Mouse (Mus musculus) layer of hippocampus, adult 2 months (tissue): ENCODE measurements around the gene Gm28047. TPM values are rescaled to one million over a fixed set of nuclear protein-coding genes. Genes with fewer than 3 reads are reported as not detected.
"Not testable (repeated sequence)": the region's sequence is repeated elsewhere in the genome, so short reads cannot be mapped to it uniquely, and the experiment has no call there.

Experiments
- DNase-seq, 2 experiments: peaks; one replicate each; pipeline ENCODE4 v3.0.0; 2022; ENCODE audit warnings: low spot score in 2 of 2
- H3K27ac ChIP-seq: fragments of 200-600 bp; 2 replicates; pipeline ENCODE4 v1.8.1; 2022
- H3K4me3 ChIP-seq: fragments of 200-600 bp; 2 replicates; pipeline ENCODE4 v1.8.1; 2022; ENCODE audit warnings: mild to moderate bottlenecking
- CTCF ChIP-seq: fragments of 200-600 bp; conservative IDR thresholded peaks from 2 replicates; pipeline ENCODE4 v1.8.1; 2022; ENCODE audit warnings: antibody characterized with exemption, mild to moderate bottlenecking, moderate library complexity
- long read RNA-seq, 2 experiments: library from polyadenylated mRNA; stranded (forward); transcript quantifications; one replicate each; pipeline ENCODE4 v2.0.0; 2021; ENCODE audit warnings: borderline mapping rate in 2 of 2
- total RNA-seq, 2 experiments: library from RNA; stranded (reverse); gene quantifications; 2 replicates each; pipeline ENCODE4 v1.2.3; 2021

Gene Gm28047
- total RNA-seq = not detected
- long read RNA-seq, experiment 1 = 0 reads
- long read RNA-seq, experiment 2 = 0 reads

DNA sequence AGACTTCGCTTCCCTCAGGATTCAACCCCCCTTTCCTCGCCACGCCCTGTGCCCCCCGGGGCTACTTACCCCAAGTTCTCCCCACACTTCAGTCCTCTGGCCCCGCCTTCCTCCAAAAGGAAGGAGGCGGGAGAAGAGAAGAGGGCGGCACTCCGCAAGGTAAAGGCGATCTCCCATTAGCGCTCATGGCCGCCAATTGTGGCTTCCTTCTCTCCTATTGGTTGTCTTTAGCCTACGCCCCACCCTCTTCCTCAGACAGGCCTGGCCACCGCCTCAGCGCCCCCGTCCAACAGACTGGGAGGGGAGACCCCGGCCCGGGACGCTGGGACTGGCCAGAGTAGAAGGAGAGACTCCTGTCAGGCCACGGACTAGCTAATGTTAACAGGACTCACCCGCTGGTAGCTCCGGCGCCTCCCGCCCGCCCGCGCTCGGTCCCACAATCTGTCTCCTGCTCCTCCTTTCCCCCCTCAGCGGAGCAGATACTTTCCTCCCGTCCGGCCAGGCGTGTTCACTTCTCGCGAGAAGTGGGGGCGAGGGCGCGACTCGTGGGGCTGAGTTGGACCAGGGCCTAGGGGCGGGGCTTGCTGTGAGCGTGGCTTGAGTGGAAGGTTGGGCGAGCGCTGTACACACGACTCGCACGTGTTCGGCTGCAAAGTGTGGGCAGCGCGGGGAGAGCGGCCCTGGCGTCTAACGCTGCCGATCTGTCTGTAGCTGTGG lies at the start of gene Gm28047, which contains the start of gene Atf7:
Gene Gm28047 (minus strand): TSS at position 98 of the 717 bp plus-strand sequence.
Gene Atf7 (minus strand): TSS at position 495 of the 717 bp plus-strand sequence.
- no peak for TF ChIP-seq CTCF
- Histone ChIP-seq H3K4me3 (peak within 1 kb of the TSS; percentile 80), H3K27ac (peak within 1 kb of the TSS; percentile 99)
- DNase-seq = peak; percentile 98 to 99

DNA sequence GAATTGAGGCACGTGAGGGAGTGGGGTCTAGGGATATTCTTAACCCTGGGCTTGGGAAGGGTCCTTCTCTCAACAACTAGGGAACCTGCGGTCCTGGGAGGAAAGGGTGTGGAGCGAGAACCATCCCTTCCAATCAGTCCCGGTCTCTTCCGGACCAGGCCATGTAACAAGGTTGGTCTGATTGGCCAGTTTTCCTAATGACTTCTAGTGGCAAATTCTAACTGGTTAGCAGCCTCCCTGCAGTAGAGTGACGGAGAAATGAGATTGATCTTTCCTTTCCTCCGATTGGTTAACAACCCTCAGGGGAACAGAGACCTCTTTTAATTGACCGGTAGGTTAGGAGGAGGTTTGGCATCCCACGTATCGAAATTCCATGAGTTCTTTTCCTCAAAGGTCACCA lies 48.7 kb upstream of the Gm28047 start:
- no peak; the same call in 1 of the 2 replicates for TF ChIP-seq CTCF
- peak; percentile 44 to 81 for DNase-seq
- H3K4me3 ChIP-seq = peak overlapping the region; percentile 66
- H3K27ac ChIP-seq = peak overlapping the region; percentile 100

DNA sequence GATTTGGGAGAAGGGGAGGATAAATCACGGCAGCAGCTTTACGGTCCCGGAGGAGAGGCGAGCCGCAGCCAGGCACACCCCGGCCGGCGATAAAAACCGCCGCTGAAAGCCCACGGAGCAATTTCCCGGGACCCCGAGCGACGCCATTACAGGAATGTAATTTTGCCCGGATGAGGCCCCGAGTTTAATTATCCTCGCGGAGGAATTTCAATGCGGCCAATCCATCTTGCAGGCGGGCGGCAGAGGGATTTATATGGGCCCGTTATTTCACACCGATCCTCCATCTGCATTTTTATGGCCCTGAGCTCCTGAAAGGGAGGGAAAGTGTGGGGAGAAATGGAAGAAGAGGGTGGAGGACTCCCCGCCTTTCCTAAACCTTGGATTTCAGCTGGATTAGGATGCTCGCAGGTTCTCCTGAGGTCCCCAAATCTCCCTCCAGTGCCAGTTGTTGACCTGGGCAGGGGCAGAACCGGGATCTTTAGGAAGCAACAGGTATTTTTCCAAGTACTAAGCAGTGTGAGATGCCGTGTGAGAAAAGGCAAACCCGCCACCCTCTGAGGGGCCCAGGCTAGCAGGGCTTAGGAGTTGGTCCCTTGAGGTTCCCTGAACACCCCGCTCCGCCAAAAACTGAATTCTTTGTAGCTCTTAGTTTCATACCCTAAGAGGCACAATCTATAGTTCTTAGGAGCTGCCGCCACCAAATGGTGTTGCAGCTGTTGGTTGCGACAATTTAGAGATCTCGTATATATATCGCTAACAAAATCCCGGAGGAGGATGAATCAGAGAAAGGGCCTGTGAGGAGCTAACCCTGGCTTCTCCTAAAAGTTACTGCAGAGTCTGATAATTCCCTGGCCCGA lies 47.6 kb upstream of the Gm28047 start, which contains the start of gene Atp5g2:
Gene Atp5g2 (minus strand): TSS at position 138 of the 857 bp plus-strand sequence.
- peak within 1 kb of the TSS; percentile 100 for H3K27ac ChIP-seq
- no peak for DNase-seq
- TF ChIP-seq CTCF = no peak
- peak within 1 kb of the TSS; percentile 66 for H3K4me3 ChIP-seq

DNA sequence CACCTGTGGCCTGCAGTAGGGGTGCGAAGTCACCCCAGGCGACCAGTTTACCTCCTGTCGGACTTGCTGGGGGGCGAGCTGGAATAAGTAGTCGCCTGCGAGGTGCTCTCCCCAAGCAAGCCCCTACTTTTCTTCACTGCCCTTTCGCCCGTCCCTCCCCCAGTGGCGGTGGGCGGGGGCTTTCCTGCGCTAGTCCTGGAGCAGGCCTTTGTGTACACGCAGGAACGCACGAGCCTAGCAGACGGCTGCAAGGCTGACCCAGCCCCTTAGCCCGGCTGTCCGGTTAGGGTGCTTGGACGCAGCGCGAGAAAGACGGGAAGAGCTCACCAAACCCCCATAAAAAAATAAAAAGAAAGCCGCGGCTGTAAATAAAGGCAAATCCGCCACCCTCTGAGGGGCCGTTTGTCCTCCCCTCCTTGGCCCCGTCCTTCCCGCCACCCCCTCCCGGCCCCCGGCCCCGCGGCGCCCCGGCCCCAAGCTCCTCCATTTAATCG lies 46.9 kb upstream of the Gm28047 start:
- peak overlapping the region; percentile 100 for H3K27ac ChIP-seq
- no peak for TF ChIP-seq CTCF
- DNase-seq = peak; percentile 70
- H3K4me3 ChIP-seq = peak overlapping the region; percentile 66

DNA sequence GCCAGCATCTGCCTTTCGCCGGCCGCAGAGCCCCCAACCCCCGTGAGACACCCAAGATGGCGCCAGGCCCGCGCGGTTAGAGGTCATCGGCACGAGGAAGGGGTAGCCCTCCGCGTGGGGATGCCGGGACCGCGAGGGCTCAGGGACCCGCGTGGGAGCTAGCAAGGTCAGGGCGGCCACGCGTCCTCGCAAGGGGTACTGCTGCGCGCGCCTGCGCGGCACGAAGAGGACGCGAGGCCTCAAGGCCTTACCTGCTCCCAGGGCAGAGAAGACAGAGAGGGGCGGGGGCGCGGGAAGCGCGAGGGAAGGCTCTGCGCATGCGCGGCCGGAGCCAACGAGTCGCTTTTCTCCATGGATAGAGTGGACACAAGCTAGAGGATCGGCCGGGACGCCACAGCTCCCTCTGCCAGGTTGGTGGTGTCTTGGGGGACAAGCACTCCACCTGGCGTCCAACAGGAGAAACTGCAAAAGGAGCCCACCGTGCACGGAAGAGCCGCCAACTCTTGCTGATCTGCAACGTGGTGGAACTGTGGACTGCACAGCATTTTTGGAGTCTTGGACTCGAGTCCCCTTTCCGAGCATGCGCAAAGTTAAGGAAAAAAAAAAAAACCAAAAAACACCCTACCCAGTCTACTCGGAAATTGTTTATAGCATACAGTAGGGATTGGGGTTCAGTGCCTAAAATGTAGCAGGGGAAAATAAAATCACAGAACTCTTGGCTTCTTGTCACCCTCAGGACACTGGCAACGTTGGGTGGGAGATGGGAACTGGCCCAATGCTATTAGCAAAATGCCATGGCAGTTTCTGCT lies 46.1 kb upstream of the Gm28047 start:
- Histone ChIP-seq H3K27ac (peak overlapping the region; percentile 100), H3K4me3 (peak overlapping the region; percentile 94)
- DNase-seq = peak; percentile 97 to 98
- peak; percentile 97 for TF ChIP-seq CTCF

DNA sequence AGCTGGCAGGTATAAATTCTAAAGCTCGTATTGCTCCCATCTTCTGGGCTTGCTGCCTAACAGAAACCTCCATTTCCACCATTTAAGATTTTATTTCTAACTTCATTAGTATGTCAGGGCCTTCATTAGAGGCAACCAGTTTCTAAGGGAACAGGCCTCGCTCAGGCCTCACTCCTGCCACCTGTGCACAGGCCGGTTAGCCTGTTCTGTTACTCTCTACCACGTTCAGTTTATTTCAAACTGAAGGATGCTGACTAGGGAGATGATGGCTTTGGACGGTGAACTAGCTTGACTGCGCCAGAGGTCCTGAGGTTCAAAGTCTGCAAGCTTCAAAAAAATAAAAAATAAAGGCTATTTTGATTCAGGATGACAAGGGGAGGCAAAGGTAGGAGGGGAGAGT lies 45.4 kb upstream of the Gm28047 start:
- Histone ChIP-seq H3K4me3 (peak overlapping the region; percentile 94), H3K27ac (peak overlapping the region; percentile 100)
- no peak for TF ChIP-seq CTCF
- DNase-seq = no peak

DNA sequence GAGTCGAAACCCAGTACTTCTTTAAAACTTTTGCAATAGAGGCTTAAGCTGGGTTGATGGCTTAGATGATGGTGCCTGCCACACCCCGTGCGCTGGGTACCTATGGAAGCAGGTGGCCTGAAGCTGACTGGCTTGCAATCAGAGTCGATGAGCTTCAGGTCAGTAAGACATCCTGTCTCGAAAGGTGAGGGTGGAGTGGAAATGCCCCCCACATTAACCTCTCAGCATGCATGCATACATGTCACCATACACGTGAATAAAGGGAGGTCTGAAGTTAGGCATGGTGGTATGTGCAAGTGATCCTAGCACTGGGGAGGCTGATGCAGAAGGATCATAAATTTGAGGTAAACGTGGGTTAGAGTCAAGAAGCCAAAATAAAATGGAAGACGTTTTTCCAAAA lies 44.7 kb upstream of the Gm28047 start:
- H3K4me3 ChIP-seq = peak overlapping the region; percentile 94
- DNase-seq = no peak
- H3K27ac ChIP-seq = peak overlapping the region; percentile 100; the same call in 1 of the 2 replicates
- no peak for TF ChIP-seq CTCF

DNA sequence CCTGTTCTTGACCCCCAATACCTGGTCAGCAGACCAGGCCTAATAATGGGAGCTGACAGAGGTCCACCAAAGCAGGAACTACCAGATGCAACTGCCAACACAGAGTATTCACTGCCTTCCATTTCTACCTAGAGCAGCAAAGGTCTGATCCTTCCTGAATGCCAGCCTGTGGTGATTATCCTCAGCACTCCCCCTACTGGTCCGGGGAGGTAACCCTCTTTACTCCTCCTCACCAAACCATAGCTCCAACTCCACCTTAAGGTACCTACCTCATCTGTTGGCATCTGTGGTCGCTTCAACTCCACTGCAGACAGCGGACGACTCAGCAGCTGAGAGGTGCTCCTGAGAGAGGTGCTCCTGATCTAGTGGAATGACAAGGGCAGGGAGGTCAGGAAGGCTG lies 40.6 kb upstream of the Gm28047 start:
- peak; percentile 81 for TF ChIP-seq CTCF
- peak; percentile 46 to 64 for DNase-seq
- no peak overlapping the region for H3K4me3 ChIP-seq
- H3K27ac ChIP-seq = peak overlapping the region; percentile 54; the same call in 1 of the 2 replicates

DNA sequence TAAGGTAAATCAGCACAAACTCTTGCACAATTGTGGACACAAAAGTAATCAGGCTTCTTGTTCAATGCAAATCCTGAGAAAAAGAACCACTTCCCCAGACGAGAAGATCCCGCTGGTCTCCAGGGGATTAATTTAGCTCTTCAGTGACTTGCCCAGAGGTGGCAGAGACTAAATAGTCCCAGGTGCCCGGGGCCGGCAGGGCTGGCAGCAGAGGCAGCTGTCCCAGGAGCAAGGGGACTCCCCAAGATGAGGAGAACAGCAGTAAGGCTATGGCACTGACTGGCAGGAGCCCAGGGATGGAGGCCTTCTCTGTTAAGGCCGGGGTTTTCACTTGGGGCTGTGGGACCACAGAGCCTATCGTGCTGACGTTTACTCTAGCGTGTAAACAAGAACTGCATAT lies 39.0 kb upstream of the Gm28047 start:
- no peak overlapping the region for H3K4me3 ChIP-seq
- DNase-seq = no peak
- no peak for TF ChIP-seq CTCF
- H3K27ac ChIP-seq = no peak overlapping the region

DNA sequence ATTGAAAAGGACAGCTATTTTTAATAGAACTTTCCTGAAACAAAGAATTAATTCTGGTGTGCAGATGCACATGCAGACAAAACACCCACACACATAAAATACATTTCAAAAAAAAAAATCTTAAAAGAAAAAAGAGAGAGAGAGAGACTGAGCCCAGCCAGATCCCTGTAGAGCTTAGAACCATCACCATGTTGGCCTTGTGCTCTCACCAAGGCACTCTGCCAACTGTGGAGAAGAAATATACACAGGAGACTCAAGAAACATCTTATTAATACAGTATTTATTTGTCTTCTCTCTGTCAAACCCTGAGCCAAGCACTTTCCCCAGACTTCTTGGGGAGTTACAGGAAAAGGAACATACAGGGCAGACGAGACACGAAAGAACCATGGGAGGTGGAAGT lies 37.7 kb upstream of the Gm28047 start:
- DNase-seq, H3K27ac ChIP-seq, H3K4me3 ChIP-seq: not testable (repeated sequence)

DNA sequence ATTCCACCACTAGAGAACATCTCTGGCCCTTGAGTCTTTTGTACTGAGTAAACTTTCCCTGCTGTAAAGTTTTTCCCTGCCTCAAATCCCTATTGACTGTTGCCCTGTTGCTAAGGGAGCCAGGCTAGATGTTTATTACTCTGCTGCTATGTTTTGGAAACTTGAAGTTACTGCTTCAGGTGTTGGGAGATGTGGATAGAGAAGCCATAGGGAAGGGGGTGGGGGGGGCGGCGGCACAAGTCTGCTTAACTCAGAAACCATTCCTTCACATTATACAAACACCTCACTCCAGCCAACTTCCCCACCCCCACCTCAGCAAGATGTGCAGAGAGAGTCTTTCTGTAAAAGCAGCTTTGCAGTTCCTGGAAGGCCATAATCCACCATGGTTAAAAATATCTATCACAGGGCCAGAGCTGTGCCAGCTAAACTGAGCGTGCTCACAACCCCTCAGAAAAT lies 33.1 kb upstream of the Gm28047 start:
- Histone ChIP-seq H3K27ac (peak overlapping the region; percentile 76), H3K4me3 (no peak overlapping the region)
- DNase-seq = no peak
- TF ChIP-seq CTCF = no peak

DNA sequence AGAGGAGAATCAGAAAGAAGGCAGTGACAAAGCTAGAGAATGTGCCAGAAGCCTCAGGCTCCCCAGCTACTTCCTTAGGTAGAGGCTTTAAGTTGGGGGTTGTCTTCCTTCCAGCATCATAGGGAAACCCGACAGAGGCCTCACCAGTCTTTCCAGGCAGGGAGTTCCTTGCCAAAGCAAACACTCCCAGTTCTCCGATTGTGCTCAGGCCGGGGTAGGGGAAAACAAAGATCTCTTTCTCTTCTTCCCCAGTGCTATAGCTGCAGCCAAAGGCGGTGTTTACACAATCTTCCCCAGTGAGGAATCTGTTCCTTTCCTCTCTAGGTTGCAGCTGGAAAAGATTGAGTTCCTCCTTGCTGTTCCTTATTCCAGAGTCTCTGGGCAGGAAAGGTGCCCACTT lies 31.8 kb upstream of the Gm28047 start:
- peak in 1 of 2 experiments; percentile 41 for DNase-seq
- no peak for TF ChIP-seq CTCF

DNA sequence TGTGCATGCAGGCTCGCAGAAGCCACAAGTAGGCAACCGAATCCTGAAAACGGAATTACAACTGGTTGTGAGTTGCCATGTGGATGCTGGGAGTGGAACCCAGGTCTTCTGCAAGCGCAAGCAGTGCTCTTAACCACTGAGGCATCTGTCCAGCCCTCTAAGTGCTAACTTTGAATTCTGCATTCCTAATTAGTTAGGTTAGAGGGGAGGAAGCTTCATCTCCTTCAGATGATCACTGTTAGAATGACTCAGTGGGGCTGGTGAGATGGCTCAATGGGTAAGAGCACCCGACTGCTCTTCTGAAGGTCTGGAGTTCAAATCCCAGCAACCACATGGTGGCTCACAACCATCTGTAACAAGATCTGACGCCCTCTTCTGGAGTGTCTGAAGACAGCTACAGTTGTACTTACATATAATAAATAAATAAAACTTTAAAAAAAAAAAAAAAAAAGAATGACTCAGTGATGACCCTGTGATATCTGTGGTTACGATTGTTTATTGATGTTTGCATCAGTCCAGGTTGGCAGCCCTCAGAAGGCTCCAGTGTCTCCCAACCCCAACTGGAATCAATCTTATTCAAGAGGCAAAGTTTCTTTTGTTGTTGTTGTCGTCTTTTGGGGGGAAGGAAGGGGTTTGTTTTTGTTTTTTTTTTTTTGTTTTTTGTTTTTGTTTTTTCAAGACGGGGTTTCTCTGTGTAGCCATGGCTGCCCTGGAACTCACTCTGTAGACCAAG lies 27.2 kb upstream of the Gm28047 start:
- H3K27ac ChIP-seq, DNase-seq, H3K4me3 ChIP-seq: not testable (repeated sequence)

More for the DNA sequence above, 31.8 kb upstream of the Gm28047 start:
- H3K4me3 ChIP-seq = no peak overlapping the region
- peak overlapping the region; percentile 76 for H3K27ac ChIP-seq
